Mouse (Mus musculus) liver, postnatal 0 days (tissue): ENCODE data around the gene Lmo1. TPM values are rescaled to one million over a fixed set of nuclear protein-coding genes. Genes with fewer than 3 reads are reported as not detected.

Source experiments
- ATAC-seq: fragments of 200-750 bp; cut with Nextera tagmentation; 2 replicates; pipeline ENCODE4 v1.8.0; 2017; ENCODE audit warnings: mild to moderate bottlenecking, moderate library complexity
- DNase-seq: peaks from one replicate; pipeline ENCODE4 v3.0.0-alpha.2; 2016
- H3K27ac ChIP-seq: fragments of 300-500 bp; sonication (generic); 2 replicates; pipeline ENCODE4 v1.5.1; 2014; ENCODE audit warnings: antibody characterized with exemption, moderate library complexity, mild to moderate bottlenecking, low read depth
- H3K27me3 ChIP-seq: fragments of 300-500 bp; sonication (generic); 2 replicates; pipeline ENCODE4 v1.6.1; 2014; ENCODE audit warnings: low read length, control low read depth, mixed read lengths; ENCODE audit not compliant: insufficient read depth
- H3K36me3 ChIP-seq: fragments of 300-500 bp; sonication (generic); replicated peaks from 2 replicates; pipeline ENCODE4 v1.6.1; 2014; ENCODE audit warnings: mild to moderate bottlenecking, control low read depth, low read length, moderate library complexity, mixed read lengths; ENCODE audit not compliant: insufficient read depth
- H3K4me1 ChIP-seq: fragments of 300-500 bp; sonication (generic); 2 replicates; pipeline ENCODE4 v1.6.1; 2014; ENCODE audit warnings: antibody characterized with exemption, mild to moderate bottlenecking, control low read depth; ENCODE audit not compliant: insufficient read depth
- H3K4me2 ChIP-seq: fragments of 300-500 bp; sonication (generic); 2 replicates; pipeline ENCODE4 v1.6.1; 2014; ENCODE audit warnings: low read depth, mild to moderate bottlenecking, low read length, moderate library complexity, mixed read lengths
- H3K4me3 ChIP-seq: fragments of 300-500 bp; sonication (generic); 2 replicates; pipeline ENCODE4 v1.5.1; 2014; ENCODE audit warnings: low read depth, low read length
- H3K9ac ChIP-seq: fragments of 300-500 bp; sonication (generic); replicated peaks from 2 replicates; pipeline ENCODE4 v1.6.1; 2014; ENCODE audit warnings: mild to moderate bottlenecking, moderate library complexity
- H3K9me3 ChIP-seq: fragments of 300-500 bp; sonication (generic); 2 replicates; pipeline ENCODE4 v1.6.1; 2016; ENCODE audit warnings: mild to moderate bottlenecking, control low read depth, low read length, mixed read lengths
- CTCF ChIP-seq: sonication (generic); IDR thresholded peaks from 2 replicates; pipeline ENCODE4 v1.5.1; 2016; ENCODE audit warnings: antibody characterized with exemption, low read depth
- EP300 ChIP-seq: IDR thresholded peaks from 2 replicates; pipeline ENCODE4 v1.6.1; 2016; ENCODE audit warnings: antibody characterized with exemption, low read depth, mild to moderate bottlenecking
- WGBS: fragments of 180-500 bp; shearing (Covaris S2); extraction: QIAGEN DNeasy Blood & Tissue Kit; methylation state at CpG from one replicate; pipeline ENCODE4 v1.1.7; 2014; ENCODE audit not compliant: insufficient replicate concordance; 5-methylcytosine and 5-hydroxymethylcytosine counted together
- polyA plus RNA-seq: library from polyadenylated mRNA; unstranded; fragments of >200 nt; fragmentation: Nextera tagmentation; extraction: Ambion mirVana; gene quantifications from 2 replicates; pipeline ENCODE4 v1.2.1, GENCODE M21; 2015

Lmo1 gene
- polyA plus RNA-seq, result 1.5 and 1.8 TPM in 2 replicates

GRCm38 (mm10) chr7:109174949-109175669 lies at the start of gene Lmo1:
Lmo1 (minus strand) TSS chr7:109175207.
- Histone ChIP-seq H3K27me3 (peaks cover 45% of the 10 kb centered on the region), H3K9me3 (no peaks in the 10 kb centered on the region), H3K4me3 (peak within 1 kb of the TSS; percentile 40), H3K27ac (no peak within 1 kb of the TSS), H3K4me1 (no peaks in the 10 kb centered on the region), H3K9ac (no peak within 1 kb of the TSS), H3K4me2 (peak within 1 kb of the TSS; percentile 74), H3K36me3 (no peaks in the 10 kb centered on the region)
- DNase-seq (no peak), ATAC-seq (no peak)
- TF ChIP-seq CTCF (no peak), EP300 (no peak)
- 1% methylated on average over 55 of the region's 67 CpGs for WGBS

- DNase-seq (no peak), ATAC-seq (no peak)
- Histone ChIP-seq H3K4me3 (no peak overlapping the region), H3K4me2 (no peak overlapping the region), H3K4me1 (no peaks in the 10 kb centered on the region), H3K9ac (no peak overlapping the region), H3K36me3 (no peaks in the 10 kb centered on the region), H3K9me3 (no peaks in the 10 kb centered on the region), H3K27me3 (no peaks in the 10 kb centered on the region), H3K27ac (no peak overlapping the region)
- TF ChIP-seq EP300 (no peak), CTCF (no peak)
- 83% methylated on average over 15 of the region's 15 CpGs for WGBS
These were observed 46.7 kb upstream of the Lmo1 start for GRCm38 (mm10) chr7:109221716-109222110.

DNA sequence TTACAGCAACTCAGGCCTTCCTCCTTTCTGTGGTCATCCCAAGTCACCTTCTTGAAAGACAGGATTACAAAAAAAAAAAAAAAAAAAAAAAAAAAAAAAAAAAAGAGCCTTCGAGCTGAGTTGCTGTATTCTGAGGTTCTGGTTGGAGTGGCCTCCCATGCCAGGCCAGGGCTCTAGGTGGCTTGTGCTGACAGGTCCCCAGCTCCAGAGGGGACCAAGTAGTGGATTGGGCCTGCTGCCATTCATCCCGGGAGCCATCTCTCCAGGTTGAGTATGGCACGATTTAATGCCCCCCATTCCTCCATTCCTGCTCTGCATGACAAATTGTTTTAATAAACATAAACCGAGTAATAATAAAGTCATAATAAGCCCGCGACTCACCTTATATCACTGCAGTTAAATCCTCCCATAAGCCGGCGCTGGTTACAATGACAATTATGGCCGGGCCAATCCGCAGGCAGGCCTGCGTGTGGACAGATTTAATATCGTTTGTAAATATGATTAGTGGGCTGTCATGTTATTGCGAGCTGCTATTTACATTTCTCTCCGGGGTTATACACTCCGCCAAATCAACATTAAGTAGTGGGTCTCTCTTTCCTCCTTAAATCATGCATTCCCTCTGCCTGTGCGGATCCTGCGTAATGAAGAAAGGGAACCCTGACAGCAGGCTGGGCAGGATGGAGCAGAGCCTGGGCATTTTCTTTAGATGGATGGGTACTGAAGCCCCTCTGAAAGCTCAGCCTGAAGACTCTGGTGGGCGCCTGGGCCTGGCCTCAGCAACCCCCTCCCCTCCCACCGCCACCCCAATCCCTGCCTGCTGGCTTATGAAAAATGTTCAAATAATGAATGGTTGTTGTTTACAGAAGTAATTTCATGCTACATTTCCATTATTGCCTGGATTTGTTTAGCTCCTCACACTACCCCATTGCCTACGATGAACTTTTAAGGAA lies 46.0 kb upstream of the Lmo1 start:
- H3K27ac ChIP-seq, result no peak overlapping the region
- no peak for ATAC-seq
- no peaks in the 10 kb centered on the region for H3K36me3 ChIP-seq
- H3K4me3 ChIP-seq, result no peak overlapping the region
- no peaks in the 10 kb centered on the region for H3K9me3 ChIP-seq
- TF ChIP-seq EP300 (no peak), CTCF (no peak)
- no peak for DNase-seq
- H3K9ac ChIP-seq, result no peak overlapping the region
- H3K4me1 ChIP-seq, result no peaks in the 10 kb centered on the region
- H3K27me3 ChIP-seq, result no peaks in the 10 kb centered on the region
- no peak overlapping the region for H3K4me2 ChIP-seq
- WGBS, result 84% methylated on average over 20 of the region's 20 CpGs

GRCm38 (mm10) chr7:109220026-109220425 lies 45.0 kb upstream of the Lmo1 start:
- WGBS, result 82% methylated on average over 4 of the region's 4 CpGs
- TF ChIP-seq CTCF (no peak), EP300 (no peak)
- ATAC-seq, result no peak

GRCm38 (mm10) chr7:109218977-109219271 lies 43.9 kb upstream of the Lmo1 start:
- H3K9me3 ChIP-seq, result no peaks in the 10 kb centered on the region
- WGBS, result 60% methylated on average over 5 of the region's 5 CpGs
- no peak overlapping the region for H3K4me3 ChIP-seq
- no peak for DNase-seq
- no peaks in the 10 kb centered on the region for H3K36me3 ChIP-seq
- H3K9ac ChIP-seq, result no peak overlapping the region
- no peak for ATAC-seq
- no peak overlapping the region for H3K4me2 ChIP-seq
- H3K4me1 ChIP-seq, result no peaks in the 10 kb centered on the region
- no peaks in the 10 kb centered on the region for H3K27me3 ChIP-seq
- no peak overlapping the region for H3K27ac ChIP-seq
- TF ChIP-seq EP300 (no peak), CTCF (no peak)

More at GRCm38 (mm10) chr7:109220026-109220425, 45.0 kb upstream of the Lmo1 start:
- H3K27me3 ChIP-seq, result no peaks in the 10 kb centered on the region
- no peak for DNase-seq
- H3K4me3 ChIP-seq, result no peak overlapping the region
- no peak overlapping the region for H3K27ac ChIP-seq
- no peaks in the 10 kb centered on the region for H3K36me3 ChIP-seq
- no peaks in the 10 kb centered on the region for H3K9me3 ChIP-seq
- no peaks in the 10 kb centered on the region for H3K4me1 ChIP-seq
- H3K9ac ChIP-seq, result no peak overlapping the region
- no peak overlapping the region for H3K4me2 ChIP-seq
